19 mouse cellular contexts compared by ENCODE assay signal in the genomic region with DNA sequence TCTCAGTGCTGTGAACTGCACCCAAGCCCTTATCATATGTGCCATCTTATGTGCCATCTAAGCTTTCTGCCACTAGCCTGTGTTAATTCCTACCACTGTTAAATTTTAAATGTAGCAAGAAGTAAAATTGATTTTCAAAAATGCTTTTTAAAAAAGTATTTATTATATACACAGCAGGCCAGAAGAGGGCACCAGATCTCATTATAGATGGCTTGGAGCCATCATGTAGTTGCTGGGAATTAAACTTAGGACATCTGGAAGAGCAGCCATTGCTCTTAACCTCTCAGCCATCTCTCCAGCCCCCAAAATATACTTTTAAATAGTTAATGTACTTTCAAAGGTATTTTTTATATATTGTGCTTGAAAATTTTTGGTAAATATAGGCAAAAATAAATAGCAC. TPM values are rescaled to one million over a fixed set of nuclear protein-coding genes. Genes with fewer than 3 reads are reported as not detected.
DNase-seq lines count a peak whose midpoint lies in the region; ATAC-seq and TF ChIP-seq lines count a peak whose summit lies in the region.
"Had no signal": no experiment of that assay in that cellular context is flagged by ENCODE, and none has a peak within 500 bp of the region (broad histone marks: within the 10 kb centered on the region; RNA-seq: fewer than 3 reads in every experiment).

No protein-coding gene starts in this region.

- TF ChIP-seq CTCF in kidney, postnatal 0 days (IDR thresholded peaks at IDR 0.05; ENCODE audit: low read depth), result peak; percentile 61
- peak; percentile 66 for TF ChIP-seq CTCF in stomach, postnatal 0 days (IDR thresholded peaks at IDR 0.05; ENCODE audit: low read depth)

- H3K9ac ChIP-seq in kidney, postnatal 0 days (ENCODE audit: low read depth, low read length), result no peak overlapping the region
- no peak overlapping the region for H3K9ac ChIP-seq in kidney, embryonic 16.5 days (replicated peaks; ENCODE audit: low read length)
- no peak overlapping the region for H3K9ac ChIP-seq in stomach, postnatal 0 days (ENCODE audit: low read length)

- ATAC-seq in kidney, postnatal 0 days (replicated peaks; ENCODE audit: low FRiP score, low read depth), result no peak
- no peak for ATAC-seq in kidney, embryonic 16.5 days (ENCODE audit: low FRiP score, low TSS enrichment)
- ATAC-seq in stomach, postnatal 0 days (ENCODE audit: low FRiP score, low TSS enrichment), result no peak
- no peak for ATAC-seq in megakaryocyte, adult 5-6 weeks (ENCODE audit: poor library complexity, severe bottlenecking)
- ATAC-seq: intestine, embryonic 16.5 days had no signal

- peak; percentile 42 for DNase-seq in embryo, embryonic 11 days
- DNase-seq in embryo, embryonic 10 days (ENCODE audit: low spot score), result no peak
- peak; percentile 47 for DNase-seq in kidney, postnatal 0 days (ENCODE audit: low spot score)
- DNase-seq in retina, embryonic 14.5 days (ENCODE audit: low spot score), result peak; percentile 35
- no peak for DNase-seq in retina, postnatal 1 day
- DNase-seq in stomach, postnatal 0 days (ENCODE audit: low spot score), result no peak
- DNase-seq: cerebellum, adult 2 months; gastrocnemius, postnatal 36 days; heart, postnatal 10 days; thymus, postnatal 36 days had no signal

- H3K27me3 ChIP-seq in kidney, postnatal 0 days (ENCODE audit: insufficient read depth, low read length), result no peaks in the 10 kb centered on the region
- no peaks in the 10 kb centered on the region for H3K27me3 ChIP-seq in kidney, embryonic 16.5 days (ENCODE audit: insufficient read depth, low read length)
- H3K27me3 ChIP-seq in stomach, postnatal 0 days (ENCODE audit: control insufficient read depth, insufficient read depth, low read length), result no peaks in the 10 kb centered on the region
- H3K27me3 ChIP-seq: megakaryocyte, embryonic 14.5 days had no signal

- H3K4me1 ChIP-seq in kidney, postnatal 0 days (replicated peaks; ENCODE audit: insufficient read depth, low read length), result no peaks in the 10 kb centered on the region
- H3K4me1 ChIP-seq in kidney, embryonic 16.5 days (ENCODE audit: insufficient read depth, low read length), result no peaks in the 10 kb centered on the region
- H3K4me1 ChIP-seq in stomach, postnatal 0 days (replicated peaks; ENCODE audit: control insufficient read depth, insufficient read depth), result no peaks in the 10 kb centered on the region

- no peaks in the 10 kb centered on the region for H3K9me3 ChIP-seq in kidney, postnatal 0 days (replicated peaks; ENCODE audit: low read length)
- no peaks in the 10 kb centered on the region for H3K9me3 ChIP-seq in kidney, embryonic 16.5 days (ENCODE audit: low read length)
- no peaks in the 10 kb centered on the region for H3K9me3 ChIP-seq in stomach, postnatal 0 days (ENCODE audit: control insufficient read depth, low read length)
- H3K9me3 ChIP-seq: megakaryocyte, embryonic 14.5 days had no signal

- no peaks in the 10 kb centered on the region for H3K36me3 ChIP-seq in kidney, postnatal 0 days (ENCODE audit: insufficient read depth, low read length)
- no peaks in the 10 kb centered on the region for H3K36me3 ChIP-seq in kidney, embryonic 16.5 days (ENCODE audit: insufficient read depth, low read length)
- H3K36me3 ChIP-seq in stomach, postnatal 0 days (ENCODE audit: control insufficient read depth, insufficient read depth, low read length), result no peaks in the 10 kb centered on the region

- H3K4me2 ChIP-seq in kidney, postnatal 0 days (ENCODE audit: low read length), result no peak overlapping the region
- H3K4me2 ChIP-seq in kidney, embryonic 16.5 days (replicated peaks; ENCODE audit: low read depth, low read length), result no peak overlapping the region
- no peak overlapping the region for H3K4me2 ChIP-seq in stomach, postnatal 0 days (replicated peaks; ENCODE audit: low read depth)

- H3K27ac ChIP-seq in kidney, postnatal 0 days, result no peak overlapping the region
- no peak overlapping the region for H3K27ac ChIP-seq in kidney, embryonic 16.5 days (ENCODE audit: low read length)
- no peak overlapping the region for H3K27ac ChIP-seq in stomach, postnatal 0 days (replicated peaks)

- H3K4me3 ChIP-seq in kidney, postnatal 0 days (replicated peaks; ENCODE audit: low read depth, low read length), result no peak overlapping the region
- no peak overlapping the region for H3K4me3 ChIP-seq in kidney, embryonic 16.5 days (ENCODE audit: low read length)
- no peak overlapping the region for H3K4me3 ChIP-seq in stomach, postnatal 0 days (ENCODE audit: low read depth, low read length)
- H3K4me3 ChIP-seq: megakaryocyte, embryonic 14.5 days had no signal

- TF ChIP-seq EP300 in stomach, postnatal 0 days (optimal IDR thresholded peaks at IDR 0.05), result no peak

RNA-seq across cellular contexts. Expression of a gene that starts 10.1 kb away (rescaled TPM):
- 71.3 and 73.2 TPM in 2 replicates for polyA plus RNA-seq in kidney, postnatal 0 days (2015; fragmentation: Nextera tagmentation; extraction: Ambion mirVana)
- 54.1 and 65.5 TPM in 2 replicates for polyA plus RNA-seq in kidney, embryonic 16.5 days (2015; fragmentation: Nextera tagmentation; extraction: Ambion mirVana)
- polyA plus RNA-seq in stomach, postnatal 0 days (2015; fragmentation: Nextera tagmentation; extraction: Ambion mirVana), result 48.9 and 54.0 TPM in 2 replicates
- 25,165 and 27,808 TPM in 2 replicates for total RNA-seq in megakaryocyte, adult 5-6 weeks (2015)
- total RNA-seq in megakaryocyte, adult 5-6 weeks (2017), result 22,947 and 27,911 TPM in 2 replicates

RNA-seq across cellular contexts. Expression of a gene that starts 20.6 kb away (rescaled TPM):
- 0.10 and 0.24 TPM in 2 replicates for polyA plus RNA-seq in kidney, postnatal 0 days (2015; fragmentation: Nextera tagmentation; extraction: Ambion mirVana)
- polyA plus RNA-seq in kidney, embryonic 16.5 days (2015; fragmentation: Nextera tagmentation; extraction: Ambion mirVana), result not detected in 2 replicates
- 0.10 and 0.29 TPM in 2 replicates for polyA plus RNA-seq in stomach, postnatal 0 days (2015; fragmentation: Nextera tagmentation; extraction: Ambion mirVana)
- total RNA-seq in megakaryocyte, adult 5-6 weeks (2015), result 10.3 and 15.7 TPM in 2 replicates
- 9.5 and 10.7 TPM in 2 replicates for total RNA-seq in megakaryocyte, adult 5-6 weeks (2017)

RNA-seq across cellular contexts. Expression of a gene that starts 33.5 kb away (rescaled TPM):
- not detected in 2 replicates for polyA plus RNA-seq in kidney, postnatal 0 days (2015; fragmentation: Nextera tagmentation; extraction: Ambion mirVana)
- not detected in 2 replicates for polyA plus RNA-seq in kidney, embryonic 16.5 days (2015; fragmentation: Nextera tagmentation; extraction: Ambion mirVana)
- not detected in 2 replicates for polyA plus RNA-seq in stomach, postnatal 0 days (2015; fragmentation: Nextera tagmentation; extraction: Ambion mirVana)
- not detected in 2 replicates for total RNA-seq in megakaryocyte, adult 5-6 weeks (2015)
- total RNA-seq in megakaryocyte, adult 5-6 weeks (2017), result not detected in 2 replicates
- total RNA-seq: gastrocnemius, postnatal 36 days; heart, postnatal 10 days; layer of hippocampus, adult 18-20 months; left cerebral cortex, postnatal 14 days had no signal
- polyA plus RNA-seq: cerebellum, adult 2 months; intestine, embryonic 16.5 days; liver, embryonic 16.5 days; small intestine, adult 2 months; stomach, embryonic 16.5 days had no signal

RNA-seq across cellular contexts. Expression of a gene that starts 47.7 kb away (rescaled TPM):
- polyA plus RNA-seq in kidney, postnatal 0 days (2015; fragmentation: Nextera tagmentation; extraction: Ambion mirVana), result 65.3 and 67.0 TPM in 2 replicates
- 67.3 and 70.7 TPM in 2 replicates for polyA plus RNA-seq in kidney, embryonic 16.5 days (2015; fragmentation: Nextera tagmentation; extraction: Ambion mirVana)
- polyA plus RNA-seq in stomach, postnatal 0 days (2015; fragmentation: Nextera tagmentation; extraction: Ambion mirVana), result 36.9 and 38.2 TPM in 2 replicates
- 73.3 and 84.2 TPM in 2 replicates for total RNA-seq in megakaryocyte, adult 5-6 weeks (2015)
- total RNA-seq in megakaryocyte, adult 5-6 weeks (2017), result 96.5 and 100 TPM in 2 replicates

Comparison
In these comparisons a context has a peak if more than half of its experiments do, and no peak if none do; other contexts are left out.
1. DNase-seq: peak in embryo, embryonic 11 days (single experiment), kidney, postnatal 0 days (single experiment) and retina, embryonic 14.5 days (single experiment); none in embryo, embryonic 10 days (single experiment), retina, postnatal 1 day (single experiment) and stomach, postnatal 0 days (single experiment).